Mouse (Mus musculus): Measurements from ENCODE around the gene Npc1l1. TPM values are rescaled to one million over a fixed set of nuclear protein-coding genes. Genes with fewer than 3 reads are reported as not detected.

Npc1l1 gene
- polyA plus RNA-seq (2017; shearing (Covaris generic)): not detected

GRCm38 (mm10) chr11:6230012-6230411, at the start of gene Npc1l1:
Gene Npc1l1 (minus strand): TSS chr11:6230143.

GRCm38 (mm10) chr11:6274387-6275093, 44.6 kb upstream of the Npc1l1 start, which contains the start of gene Tmed4:
Gene Tmed4 (minus strand): TSS chr11:6274870.

GRCm38 (mm10) chr11:6267320-6268254, 37.6 kb upstream of the Npc1l1 start, which contains the start of gene Ddx56:
Gene Ddx56 (minus strand): TSS chr11:6267772.

GRCm38 (mm10) chr11:6200087-6200569, 29.8 kb downstream of the Npc1l1 start, which contains the start of gene Nudcd3:
Gene Nudcd3 (minus strand): TSS chr11:6200415.

GRCm38 (mm10) chr11:6199410-6200086, 30.4 kb downstream of the Npc1l1 start, which contains the start of gene A730071L15Rik:
Gene A730071L15Rik (plus strand): TSS chr11:6200029.

Other genes with a start within 250 kb of the Npc1l1 start
- gene Camk2b, start 163.8 kb downstream of the Npc1l1 start, polyA plus RNA-seq (2017; shearing (Covaris generic)): 9.4 TPM
- 0.36 TPM for gene A730071L15Rik, start 30.1 kb downstream of the Npc1l1 start, polyA plus RNA-seq (2017; shearing (Covaris generic))
- 67.6 TPM for gene Nudcd3, start 29.7 kb downstream of the Npc1l1 start, polyA plus RNA-seq (2017; shearing (Covaris generic))
- 90.3 TPM for gene Ddx56, start 37.6 kb upstream of the Npc1l1 start, polyA plus RNA-seq (2017; shearing (Covaris generic))
- gene Tmed4, start 44.7 kb upstream of the Npc1l1 start, polyA plus RNA-seq (2017; shearing (Covaris generic)): 86.2 TPM
- gene Ogdh, start 61.5 kb upstream of the Npc1l1 start, polyA plus RNA-seq (2017; shearing (Covaris generic)): 225 TPM
- 27.3 TPM for gene Zmiz2, start 158.9 kb upstream of the Npc1l1 start, polyA plus RNA-seq (2017; shearing (Covaris generic))
- 5,075 TPM for gene Ppia, start 185.3 kb upstream of the Npc1l1 start, polyA plus RNA-seq (2017; shearing (Covaris generic))
- gene H2afv, start 214.3 kb upstream of the Npc1l1 start, polyA plus RNA-seq (2017; shearing (Covaris generic)): 118 TPM
- 8.4 TPM for gene Purb, start 245.8 kb upstream of the Npc1l1 start, polyA plus RNA-seq (2017; shearing (Covaris generic))

All from CD4-positive, CD25-positive, alpha-beta regulatory T cell, adult 9 weeks (primary cell).